Mouse (Mus musculus) liver, embryonic 16.5 days (tissue): ENCODE results near the gene Magi1. TPM values are rescaled to one million over a fixed set of nuclear protein-coding genes. Genes with fewer than 3 reads are reported as not detected.
A peak's percentile ranks its signal among the peaks of the same experiment; 100 is the strongest.

Experiments
- ATAC-seq: fragments of 200-750 bp; cut with Nextera tagmentation; 2 replicates; pipeline ENCODE4 v1.8.0; 2017; ENCODE audit warnings: low read depth, mild to moderate bottlenecking, moderate number of reproducible peaks, moderate library complexity
- H3K27ac ChIP-seq: fragments of 300-500 bp; sonication (generic); 2 replicates; pipeline ENCODE4 v1.5.1; 2014; ENCODE audit warnings: mild to moderate bottlenecking, low read length
- H3K27me3 ChIP-seq: fragments of 300-500 bp; sonication (generic); 2 replicates; pipeline ENCODE4 v1.6.1; 2014; ENCODE audit warnings: low read depth, low read length, mixed read lengths; ENCODE audit not compliant: control insufficient read depth, insufficient read depth
- H3K36me3 ChIP-seq: fragments of 300-500 bp; sonication (generic); 2 replicates; pipeline ENCODE4 v1.6.1; 2014; ENCODE audit warnings: mild to moderate bottlenecking; ENCODE audit not compliant: control insufficient read depth, insufficient read depth
- H3K4me1 ChIP-seq: fragments of 300-500 bp; sonication (generic); 2 replicates; pipeline ENCODE4 v1.6.1; 2014; ENCODE audit warnings: low read depth, low read length, mixed read lengths; ENCODE audit not compliant: control insufficient read depth
- H3K4me2 ChIP-seq: fragments of 300-500 bp; sonication (generic); 2 replicates; pipeline ENCODE4 v1.6.1; 2014; ENCODE audit warnings: low read depth, low read length, mixed read lengths
- H3K4me3 ChIP-seq: fragments of 300-500 bp; sonication (generic); 2 replicates; pipeline ENCODE4 v1.5.1; 2014; ENCODE audit warnings: low read depth, mild to moderate bottlenecking, low read length
- H3K9ac ChIP-seq: fragments of 300-500 bp; sonication (generic); 2 replicates; pipeline ENCODE4 v1.6.1; 2014; ENCODE audit warnings: low read depth, low read length
- H3K9me3 ChIP-seq: fragments of 300-500 bp; sonication (generic); replicated peaks from 2 replicates; pipeline ENCODE4 v1.6.1; 2016; ENCODE audit warnings: low read length; ENCODE audit not compliant: control insufficient read depth
- WGBS: fragments of 180-500 bp; shearing (Covaris S2); extraction: QIAGEN DNeasy Blood & Tissue Kit; methylation state at CpG from one replicate; pipeline ENCODE4 v1.1.7; 2014; ENCODE audit not compliant: insufficient replicate concordance; 5-methylcytosine and 5-hydroxymethylcytosine counted together
- polyA plus RNA-seq: library from polyadenylated mRNA; unstranded; fragments of >200 nt; fragmentation: Nextera tagmentation; extraction: Ambion mirVana; gene quantifications from 2 replicates; pipeline ENCODE4 v1.2.1, GENCODE M21; 2015

Gene Magi1
- polyA plus RNA-seq, 1 experiment from 2014 or later: 1.3 TPM

DNA sequence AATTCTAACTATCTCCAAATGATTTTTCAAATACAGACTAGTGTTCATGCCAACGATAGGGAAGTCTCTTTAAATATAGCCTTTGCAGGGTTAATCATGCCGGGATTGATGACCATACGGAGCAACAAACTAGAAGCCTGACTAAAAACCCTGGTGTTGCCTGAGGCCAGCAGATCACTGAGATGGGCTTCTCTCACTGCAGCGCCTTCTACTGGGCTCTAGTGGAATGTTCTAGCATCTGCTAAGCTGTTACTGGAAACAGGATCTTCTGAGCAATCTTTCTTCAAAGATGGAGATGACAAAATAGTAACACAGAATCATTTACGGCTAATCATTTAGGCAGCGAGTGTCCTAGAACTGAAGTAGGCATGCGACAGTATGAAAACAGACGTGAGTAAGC is 554.0 kb downstream of the Magi1 start:
- Histone ChIP-seq H3K9me3 (no peaks in the 10 kb centered on the region), H3K9ac (no peak overlapping the region), H3K36me3 (no peaks in the 10 kb centered on the region), H3K4me3 (no peak overlapping the region), H3K27ac (no peak overlapping the region), H3K4me1 (no peaks in the 10 kb centered on the region), H3K4me2 (no peak overlapping the region), H3K27me3 (no peaks in the 10 kb centered on the region)
- ATAC-seq: no peak
- 64% methylated on average over 8 of the region's 8 CpGs for WGBS

DNA sequence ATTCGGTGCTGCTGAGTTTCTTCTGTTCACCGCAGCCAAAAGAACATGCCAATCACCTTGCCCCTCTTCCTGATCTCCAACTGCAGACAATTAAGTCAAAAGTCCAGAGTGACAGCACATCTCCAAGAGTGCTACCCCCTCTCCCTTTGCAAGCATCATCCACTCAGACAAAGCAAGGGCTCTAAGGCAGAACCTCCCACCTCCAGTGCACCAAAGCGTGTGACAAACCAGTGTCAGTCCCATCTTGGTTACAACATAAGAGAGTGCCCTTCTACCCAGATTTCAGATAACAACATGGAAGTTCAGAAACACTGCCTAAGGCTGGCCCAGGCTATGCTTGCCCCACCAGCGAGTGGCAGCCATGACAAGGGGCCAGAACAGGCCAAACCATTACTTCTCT is 554.9 kb downstream of the Magi1 start:
- H3K4me1 ChIP-seq: no peaks in the 10 kb centered on the region
- H3K36me3 ChIP-seq: no peaks in the 10 kb centered on the region
- H3K27me3 ChIP-seq: no peaks in the 10 kb centered on the region
- ATAC-seq: no peak
- H3K9me3 ChIP-seq: no peaks in the 10 kb centered on the region
- H3K27ac ChIP-seq: no peak overlapping the region
- WGBS: 59% methylated on average over 4 of the region's 4 CpGs
- H3K9ac ChIP-seq: no peak overlapping the region
- H3K4me3 ChIP-seq: no peak overlapping the region
- H3K4me2 ChIP-seq: no peak overlapping the region

DNA sequence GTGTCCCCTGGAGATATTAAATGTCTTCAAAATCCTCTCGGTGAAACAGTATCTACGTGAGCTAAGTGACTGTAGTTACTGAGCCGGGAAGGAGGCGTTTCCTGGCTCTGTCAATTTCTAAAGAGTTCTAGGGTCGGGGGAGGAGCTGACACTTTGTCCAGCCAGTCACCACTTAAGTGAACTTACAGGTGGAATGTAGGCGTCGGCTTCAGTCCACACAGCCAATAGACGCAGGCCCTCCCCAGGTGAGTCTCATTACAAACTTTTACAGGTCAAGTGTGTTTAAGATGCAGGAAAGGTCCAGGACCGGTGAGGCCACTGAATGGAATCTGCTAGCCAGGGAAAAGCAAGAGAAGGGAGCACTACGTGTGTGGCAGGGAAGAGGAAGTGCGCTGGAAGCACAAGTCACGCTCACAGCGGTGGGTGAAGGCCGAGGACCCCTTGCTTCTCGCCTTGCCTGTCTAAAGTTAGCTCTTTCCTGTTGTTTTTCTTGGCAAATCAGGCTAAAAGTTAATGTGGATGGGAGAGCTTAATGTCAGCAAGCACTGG is 556.0 kb downstream of the Magi1 start:
- H3K27ac ChIP-seq: no peak overlapping the region
- no peaks in the 10 kb centered on the region for H3K9me3 ChIP-seq
- no peaks in the 10 kb centered on the region for H3K36me3 ChIP-seq
- ATAC-seq: no peak
- H3K4me2 ChIP-seq: no peak overlapping the region
- no peaks in the 10 kb centered on the region for H3K27me3 ChIP-seq
- no peaks in the 10 kb centered on the region for H3K4me1 ChIP-seq
- WGBS: 33% methylated on average over 15 of the region's 15 CpGs
- no peak overlapping the region for H3K9ac ChIP-seq
- no peak overlapping the region for H3K4me3 ChIP-seq

DNA sequence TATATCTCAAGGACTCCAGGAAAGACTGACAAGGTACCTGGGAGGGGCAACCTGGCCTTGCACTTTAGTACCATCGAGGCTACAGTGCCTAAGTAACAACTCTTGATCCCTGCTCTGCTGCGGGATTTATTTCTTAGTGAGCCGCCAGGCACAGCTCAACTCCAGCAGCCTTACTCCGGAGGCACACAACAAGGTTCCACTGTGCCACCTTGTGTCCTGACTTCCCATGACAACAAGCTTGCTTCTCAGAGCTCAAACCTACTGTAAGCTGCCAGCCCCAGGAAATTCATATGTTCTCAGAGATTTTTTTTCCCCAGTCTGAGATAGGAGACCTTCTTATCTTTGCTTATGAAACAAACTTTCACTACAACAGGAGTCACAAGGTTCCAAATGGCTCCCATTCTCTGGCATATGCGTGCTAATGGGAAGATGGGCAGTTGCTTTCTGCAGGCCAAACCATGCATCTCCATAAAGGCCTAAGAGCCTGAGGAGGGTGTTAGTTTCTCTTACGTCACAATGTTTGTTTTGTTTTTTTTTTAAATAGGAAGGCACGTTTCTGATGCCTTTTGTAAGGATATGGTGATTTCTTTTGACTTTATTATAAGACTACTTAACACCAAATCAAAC is 556.8 kb downstream of the Magi1 start:
- Histone ChIP-seq H3K4me3 (no peak overlapping the region), H3K36me3 (no peaks in the 10 kb centered on the region), H3K9me3 (no peaks in the 10 kb centered on the region), H3K9ac (no peak overlapping the region), H3K27ac (no peak overlapping the region), H3K27me3 (no peaks in the 10 kb centered on the region), H3K4me2 (no peak overlapping the region), H3K4me1 (no peaks in the 10 kb centered on the region)
- WGBS: 41% methylated on average over 7 of the region's 7 CpGs
- ATAC-seq: no peak

DNA sequence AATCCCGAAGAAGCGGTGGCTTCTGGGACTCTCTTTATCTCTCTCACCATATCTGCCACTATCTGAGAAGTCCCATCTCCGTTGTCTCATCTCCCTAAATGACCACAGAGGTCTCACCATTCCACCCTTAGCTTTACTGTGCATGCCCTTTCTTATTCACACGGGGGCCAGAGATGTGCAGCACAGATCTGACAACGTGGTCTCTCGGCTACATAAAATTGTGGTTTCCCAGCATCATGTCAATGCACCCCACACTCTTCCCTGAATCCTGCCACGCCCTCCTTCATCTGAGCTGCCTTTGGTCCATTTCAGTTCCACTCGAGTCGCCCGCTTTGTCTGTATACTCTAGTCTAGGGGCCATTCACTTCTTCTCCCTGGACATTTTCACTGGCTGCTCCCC is 557.6 kb downstream of the Magi1 start:
- no peak for ATAC-seq
- WGBS: 56% methylated on average over 10 of the region's 10 CpGs
- Histone ChIP-seq H3K4me1 (no peaks in the 10 kb centered on the region), H3K4me3 (no peak overlapping the region), H3K27ac (no peak overlapping the region), H3K27me3 (no peaks in the 10 kb centered on the region), H3K4me2 (no peak overlapping the region), H3K9ac (no peak overlapping the region), H3K36me3 (no peaks in the 10 kb centered on the region), H3K9me3 (no peaks in the 10 kb centered on the region)

DNA sequence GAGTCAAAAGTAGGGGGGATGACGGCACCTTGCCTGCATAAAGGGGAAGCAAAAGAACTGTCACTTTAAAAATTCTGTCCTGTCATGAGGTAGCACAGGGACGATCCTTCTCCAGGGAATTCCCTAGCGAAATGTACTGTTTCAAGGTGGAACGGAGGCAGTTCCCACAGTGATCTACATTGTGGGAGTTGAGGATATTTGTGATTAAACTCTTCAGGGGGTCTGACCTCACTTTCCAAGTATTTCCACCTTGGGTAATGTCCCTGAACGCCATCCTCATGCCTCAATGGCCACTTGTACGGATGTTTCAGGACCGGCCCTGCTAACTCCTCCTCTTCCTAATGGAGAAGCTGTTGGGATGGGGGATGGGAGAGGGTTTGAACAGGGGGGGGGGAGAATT is 559.0 kb downstream of the Magi1 start:
- Histone ChIP-seq H3K27me3 (no peaks in the 10 kb centered on the region), H3K9ac (no peak overlapping the region), H3K4me2 (no peak overlapping the region), H3K4me3 (no peak overlapping the region), H3K9me3 (no peaks in the 10 kb centered on the region), H3K4me1 (no peaks in the 10 kb centered on the region), H3K27ac (no peak overlapping the region), H3K36me3 (no peaks in the 10 kb centered on the region)
- no peak for ATAC-seq
- WGBS: 69% methylated on average over 7 of the region's 7 CpGs

DNA sequence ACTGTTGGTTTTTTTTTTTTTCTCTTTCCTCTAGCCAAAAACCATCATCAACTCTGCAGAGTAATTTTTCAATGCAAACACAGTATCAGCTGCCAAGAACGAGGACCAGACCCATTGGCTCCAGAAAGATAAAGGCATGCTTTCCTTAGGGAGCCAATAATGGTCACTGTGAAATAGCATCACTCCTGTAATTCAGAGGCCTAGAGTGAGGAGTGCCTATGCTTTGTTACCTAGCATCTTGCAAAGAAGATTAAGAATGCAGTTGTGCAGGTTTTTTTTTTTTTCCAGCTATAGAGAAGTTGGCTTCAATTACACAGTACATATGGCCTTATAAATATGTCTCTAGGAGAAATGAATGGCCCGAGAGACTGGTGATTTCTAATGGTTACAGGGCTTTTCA is 560.5 kb downstream of the Magi1 start:
- Histone ChIP-seq H3K9me3 (no peaks in the 10 kb centered on the region), H3K4me3 (no peak overlapping the region), H3K27me3 (no peaks in the 10 kb centered on the region), H3K36me3 (no peaks in the 10 kb centered on the region), H3K4me1 (no peaks in the 10 kb centered on the region), H3K9ac (no peak overlapping the region), H3K4me2 (no peak overlapping the region), H3K27ac (no peak overlapping the region)
- ATAC-seq: no peak
- WGBS: 53% methylated on average over 2 of the region's 2 CpGs

DNA sequence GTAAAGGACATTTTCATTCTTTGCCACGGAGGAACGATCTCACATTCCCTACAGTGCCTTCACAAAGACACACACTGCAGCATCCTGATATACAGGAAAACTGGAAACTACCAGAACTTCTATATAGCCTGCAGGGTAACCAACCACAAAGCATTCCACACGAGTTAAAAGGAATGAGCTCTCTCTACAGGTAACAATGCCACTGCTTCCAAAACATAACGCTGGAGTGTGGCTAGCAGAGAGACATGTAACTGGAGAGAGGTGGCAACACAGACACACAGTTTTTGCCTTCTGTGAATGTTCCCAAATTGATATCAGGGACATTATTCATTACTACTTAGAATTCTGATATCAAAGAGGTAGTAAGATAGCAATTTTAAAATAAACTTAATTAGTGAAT is 564.2 kb downstream of the Magi1 start:
- Histone ChIP-seq H3K36me3 (no peaks in the 10 kb centered on the region), H3K27ac (no peak overlapping the region), H3K4me3 (no peak overlapping the region), H3K9ac (no peak overlapping the region), H3K4me1 (no peaks in the 10 kb centered on the region), H3K9me3 (no peaks in the 10 kb centered on the region), H3K27me3 (peaks cover 4% of the 10 kb centered on the region; the same call in 1 of the 2 replicates), H3K4me2 (no peak overlapping the region)
- no peak for ATAC-seq
- 33% methylated on average over 4 of the region's 4 CpGs for WGBS

DNA sequence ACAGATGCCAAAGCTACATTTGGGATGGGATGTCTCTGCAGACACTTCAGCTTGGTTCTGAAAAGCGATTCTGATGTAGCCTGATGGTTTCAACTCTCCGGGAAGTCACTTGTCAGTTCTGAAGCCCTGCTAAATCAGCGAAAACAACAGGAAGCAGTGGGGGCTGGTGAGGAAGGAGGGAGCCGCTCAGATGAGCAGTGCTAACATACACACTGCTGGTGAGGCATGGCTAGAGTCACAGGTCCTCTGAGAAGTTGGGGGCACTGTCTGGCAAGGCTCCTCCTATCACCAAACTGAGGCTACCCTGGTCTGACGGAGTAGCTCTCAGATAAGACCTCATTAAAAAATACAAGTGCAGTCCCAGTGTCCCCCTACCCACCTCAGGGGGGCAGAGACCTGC is 565.3 kb downstream of the Magi1 start:
- 11% methylated on average over 5 of the region's 5 CpGs for WGBS
- H3K27me3 ChIP-seq: peaks cover 4% of the 10 kb centered on the region; the same call in 1 of the 2 replicates
- H3K36me3 ChIP-seq: no peaks in the 10 kb centered on the region
- H3K4me3 ChIP-seq: no peak overlapping the region
- H3K4me2 ChIP-seq: no peak overlapping the region
- no peaks in the 10 kb centered on the region for H3K4me1 ChIP-seq
- ATAC-seq: peak; percentile 30; the same call in 1 of the 2 replicates
- no peaks in the 10 kb centered on the region for H3K9me3 ChIP-seq
- no peak overlapping the region for H3K9ac ChIP-seq
- no peak overlapping the region for H3K27ac ChIP-seq
